Mouse (Mus musculus) Patski (cell line): ENCODE data around the gene Stx8. TPM values are rescaled to one million over a fixed set of nuclear protein-coding genes. Genes with fewer than 3 reads are reported as not detected.

Experiments used
- ATAC-seq: fragments of 100-300 bp; one replicate; pipeline ENCODE4 v1.8.0; 2021
- CTCF ChIA-PET: fragments of 350-600 bp; sonication (Branson Sonifier 250); formaldehyde crosslinking; loops from one replicate; lab custom pipeline; 2022; ENCODE audit warnings: inconsistent platforms; lab: Charles Lee
- POLR2A ChIA-PET: fragments of 350-600 bp; sonication (Branson Sonifier 250); formaldehyde crosslinking; loops from one replicate; lab custom pipeline; 2022; ENCODE audit warnings: antibody characterized with exemption, inconsistent platforms; lab: Charles Lee
- DNase-seq: peaks from one replicate; pipeline ENCODE4 v3.0.0-alpha.2; 2011; ENCODE audit warnings: low read depth, low spot score
- H3K27me3 ChIP-seq: fragments of 371-371 bp; one replicate; pipeline ENCODE4 v1.5.1; 2021
- CTCF ChIP-seq: fragments of 100-300 bp; IDR thresholded peaks from one replicate; pipeline ENCODE4 v1.5.1; 2021
- in situ Hi-C: fragments of 300-500 bp; cut with MboI; formaldehyde crosslinking; loops from 3 replicates; pipeline ENCODE4 v1.11.1; 2018; ENCODE audit warnings: low pct_unique_long_range_greater_than_20kb, mixed read lengths
- polyA plus RNA-seq: library from polyadenylated mRNA; unstranded; gene quantifications from one replicate; pipeline ENCODE4 v1.2.3, GENCODE M21; 2021

The Stx8 gene
- polyA plus RNA-seq, 1 experiment from 2014 or later, result 64.8 TPM

GRCm38 (mm10) chr11:68075331-68075730, 109.3 kb downstream of the Stx8 start:
- CTCF ChIA-PET, result interaction anchor here (0.9 to 1.5 kb wide), 3 partner anchors 9 to 71 kb away, joined by 3 read pairs; no protein-coding TSS in a partner anchor
- DNase-seq, result no peak
- in situ Hi-C loops, result no loop called here

GRCm38 (mm10) chr11:68079756-68080155, 113.8 kb downstream of the Stx8 start:
- POLR2A ChIA-PET, result interaction anchor here (0.6 kb wide), 1 partner anchor 676 kb away, joined by 5 read pairs; no protein-coding TSS in a partner anchor
- no peak for TF ChIP-seq CTCF
- H3K27me3 ChIP-seq, result no peaks in the 10 kb centered on the region
- in situ Hi-C loops, result no loop called here
- CTCF ChIA-PET, result no interaction called here
- no peak for ATAC-seq
- DNase-seq, result no peak

More at GRCm38 (mm10) chr11:68075331-68075730, 109.3 kb downstream of the Stx8 start:
- no peak for ATAC-seq
- TF ChIP-seq CTCF, result no peak
- no peaks in the 10 kb centered on the region for H3K27me3 ChIP-seq
- POLR2A ChIA-PET, result interaction anchor here (0.7 kb wide), 1 partner anchor 9 kb away, joined by 3 read pairs; no protein-coding TSS in a partner anchor

GRCm38 (mm10) chr11:68080999-68081398, 115.0 kb downstream of the Stx8 start:
- in situ Hi-C loops, result no loop called here
- ChIA-PET CTCF (interaction anchor here (1.7 kb wide), 1 partner anchor 327 kb away, joined by 3 read pairs; no protein-coding TSS in a partner anchor), POLR2A (no interaction called here)

GRCm38 (mm10) chr11:68082756-68083155, 116.8 kb downstream of the Stx8 start:
- in situ Hi-C loops, result no loop called here

More at GRCm38 (mm10) chr11:68080999-68081398, 115.0 kb downstream of the Stx8 start:
- no peak for DNase-seq
- peak; percentile 54 for TF ChIP-seq CTCF
- no peak for ATAC-seq
- H3K27me3 ChIP-seq, result no peaks in the 10 kb centered on the region

GRCm38 (mm10) chr11:68083562-68083961, 117.6 kb downstream of the Stx8 start:
- no peak for TF ChIP-seq CTCF
- POLR2A ChIA-PET, result interaction anchor here (1.1 kb wide), 1 partner anchor 304 kb away, joined by 3 read pairs; no protein-coding TSS in a partner anchor
- no peaks in the 10 kb centered on the region for H3K27me3 ChIP-seq
- in situ Hi-C loops, result no loop called here
- ATAC-seq, result peak; percentile 52
- no peak for DNase-seq
- CTCF ChIA-PET, result no interaction called here

More at GRCm38 (mm10) chr11:68082756-68083155, 116.8 kb downstream of the Stx8 start:
- TF ChIP-seq CTCF, result no peak
- no peak for DNase-seq
- POLR2A ChIA-PET, result no interaction called here
- H3K27me3 ChIP-seq, result no peaks in the 10 kb centered on the region
- CTCF ChIA-PET, result interaction anchor here (1.7 kb wide), 1 partner anchor 325 kb away, joined by 3 read pairs; no protein-coding TSS in a partner anchor
- no peak for ATAC-seq

- no peak for ATAC-seq
- POLR2A ChIA-PET, result interaction anchor here (0.6 kb wide), 1 partner anchor 331 kb away, joined by 5 read pairs; no protein-coding TSS in a partner anchor
- in situ Hi-C loops, result no loop called here
- no peak for TF ChIP-seq CTCF
- H3K27me3 ChIP-seq, result no peaks in the 10 kb centered on the region
- no peak for DNase-seq
- CTCF ChIA-PET, result no interaction called here
Observed at GRCm38 (mm10) chr11:68086221-68086620, 120.2 kb downstream of the Stx8 start.

- DNase-seq (no peak), ATAC-seq (no peak)
- H3K27me3 ChIP-seq, result no peaks in the 10 kb centered on the region
- CTCF ChIA-PET, result interaction anchor here (0.6 kb wide), 1 partner anchor 19 kb away, joined by 3 read pairs; no protein-coding TSS in a partner anchor
- POLR2A ChIA-PET, result interaction anchor here (1.8 kb wide), 1 partner anchor 66 kb away, joined by 4 read pairs; no protein-coding TSS in a partner anchor
- in situ Hi-C loops, result no loop called here
- TF ChIP-seq CTCF, result no peak
Observed at GRCm38 (mm10) chr11:68089426-68089825, 123.4 kb downstream of the Stx8 start.

GRCm38 (mm10) chr11:68089885-68090592, 124.0 kb downstream of the Stx8 start:
- no peaks in the 10 kb centered on the region for H3K27me3 ChIP-seq
- ChIA-PET POLR2A (interaction anchor here (1.8 kb wide), 1 partner anchor 66 kb away, joined by 4 read pairs; no protein-coding TSS in a partner anchor), CTCF (interaction anchor here (0.6 to 1.0 kb wide), 2 partner anchors 20 to 48 kb away, joined by 3 read pairs; no protein-coding TSS in a partner anchor)
- peak; percentile 35 for DNase-seq
- TF ChIP-seq CTCF, result no peak
- in situ Hi-C loops, result no loop called here
- ATAC-seq, result peak; percentile 80

- ATAC-seq, result peak; percentile 66
- ChIA-PET CTCF (interaction anchor here (1.8 kb wide), 1 partner anchor 27 kb away, joined by 3 read pairs; no protein-coding TSS in a partner anchor), POLR2A (no interaction called here)
- in situ Hi-C loops, result no loop called here
- H3K27me3 ChIP-seq, result no peaks in the 10 kb centered on the region
- DNase-seq, result peak; percentile 96
- no peak for TF ChIP-seq CTCF
Observed at GRCm38 (mm10) chr11:68091975-68092759, 126.2 kb downstream of the Stx8 start.

- no peak for DNase-seq
- POLR2A ChIA-PET, result no interaction called here
- in situ Hi-C loops, result no loop called here
- CTCF ChIA-PET, result no interaction called here
- no peaks in the 10 kb centered on the region for H3K27me3 ChIP-seq
- ATAC-seq, result no peak
- TF ChIP-seq CTCF, result no peak
Observed at GRCm38 (mm10) chr11:68101598-68101997, 135.6 kb downstream of the Stx8 start.
